Mouse (Mus musculus) neural tube, embryonic 11.5 days (tissue): ENCODE data around the gene Arhgap33. TPM values are rescaled to one million over a fixed set of nuclear protein-coding genes. Genes with fewer than 3 reads are reported as not detected.
A peak's percentile ranks its signal among the peaks of the same experiment; 100 is the strongest.

Source experiments
- ATAC-seq: fragments of 200-750 bp; cut with Nextera tagmentation; 2 replicates; pipeline ENCODE4 v1.8.0; 2017; ENCODE audit warnings: moderate number of reproducible peaks, mild to moderate bottlenecking, moderate TSS enrichment, moderate library complexity; ENCODE audit not compliant: insufficient read depth, low FRiP score, low TSS enrichment
- DNase-seq: peaks from one replicate; pipeline ENCODE4 v3.0.0-alpha.2; 2015; ENCODE audit warnings: low spot score
- H3K27ac ChIP-seq: fragments of 300-500 bp; sonication (generic); 2 replicates; pipeline ENCODE4 v1.5.1; 2014; ENCODE audit warnings: low read depth, mild to moderate bottlenecking, low read length
- H3K27me3 ChIP-seq: fragments of 300-500 bp; sonication (generic); 2 replicates; pipeline ENCODE4 v1.6.1; 2014; ENCODE audit warnings: mild to moderate bottlenecking, low read length, mixed read lengths; ENCODE audit not compliant: control insufficient read depth, insufficient read depth
- H3K36me3 ChIP-seq: fragments of 300-500 bp; sonication (generic); 2 replicates; pipeline ENCODE4 v1.6.1; 2014; ENCODE audit warnings: mild to moderate bottlenecking, low read length, moderate library complexity, mixed read lengths; ENCODE audit not compliant: control insufficient read depth, insufficient read depth
- H3K4me1 ChIP-seq: fragments of 300-500 bp; sonication (generic); 2 replicates; pipeline ENCODE4 v1.6.1; 2014; ENCODE audit warnings: low read length, mixed read lengths; ENCODE audit not compliant: control insufficient read depth, insufficient read depth
- H3K4me2 ChIP-seq: fragments of 300-500 bp; sonication (generic); 2 replicates; pipeline ENCODE4 v1.6.1; 2014; ENCODE audit warnings: low read depth, mild to moderate bottlenecking, moderate library complexity
- H3K4me3 ChIP-seq: fragments of 300-500 bp; sonication (generic); 2 replicates; pipeline ENCODE4 v1.5.1; 2014; ENCODE audit warnings: low read depth, low read length
- H3K9ac ChIP-seq: fragments of 300-500 bp; sonication (generic); 2 replicates; pipeline ENCODE4 v1.6.1; 2014; ENCODE audit warnings: mild to moderate bottlenecking, low read length
- H3K9me3 ChIP-seq: fragments of 300-500 bp; sonication (generic); 2 replicates; pipeline ENCODE4 v1.6.1; 2016; ENCODE audit warnings: low read length; ENCODE audit not compliant: control insufficient read depth
- WGBS: fragments of 180-500 bp; shearing (Covaris S2); extraction: QIAGEN DNeasy Blood & Tissue Kit; methylation state at CpG from one replicate; pipeline ENCODE4 v1.1.7; 2014; 5-methylcytosine and 5-hydroxymethylcytosine counted together
- polyA plus RNA-seq: library from polyadenylated mRNA; unstranded; fragments of >200 nt; fragmentation: Nextera tagmentation; extraction: Ambion mirVana; gene quantifications from 2 replicates; pipeline ENCODE4 v1.2.1, GENCODE M21; 2014

Arhgap33 gene
- polyA plus RNA-seq, 1 experiment from 2014 or later, result 48.8 TPM

DNA sequence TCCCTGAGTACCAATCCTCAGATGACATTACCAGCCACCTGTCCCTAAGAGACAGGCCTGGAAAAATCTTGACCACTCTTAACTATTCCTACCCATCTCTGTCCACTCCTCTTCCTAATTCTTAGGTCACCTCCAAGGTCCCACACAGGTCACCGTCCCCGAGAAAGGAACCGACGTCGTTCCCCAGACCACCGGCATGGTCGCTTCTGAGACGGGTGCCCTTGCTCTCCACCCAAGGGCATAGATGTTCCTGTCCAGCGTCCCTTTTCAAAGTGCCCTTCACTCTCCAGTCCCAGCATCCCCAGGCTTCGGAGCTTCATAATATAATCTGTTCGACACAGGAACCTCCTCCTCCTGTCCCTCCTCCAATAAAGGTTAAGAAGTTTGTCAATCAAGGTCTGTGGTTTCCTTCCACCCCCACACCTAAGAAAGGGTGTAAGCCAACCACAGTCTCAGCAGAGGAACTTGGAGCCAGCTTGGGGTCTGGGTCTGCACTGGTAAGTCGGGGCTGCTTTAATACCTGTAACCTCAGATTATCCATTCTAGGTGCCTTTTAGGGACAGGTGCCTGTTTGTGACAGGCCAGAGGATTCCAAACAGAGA is 30.2 kb upstream of the Arhgap33 start, which contains the start of gene Igflr1:
Igflr1 (plus strand) TSS at position 458 of the 602 bp plus-strand sequence.
- Histone ChIP-seq H3K36me3 (peaks cover 11% of the 10 kb centered on the region), H3K4me1 (peaks cover 6% of the 10 kb centered on the region; the same call in 1 of the 2 replicates), H3K9ac (no peak within 1 kb of the TSS), H3K27ac (no peak within 1 kb of the TSS), H3K4me2 (no peak within 1 kb of the TSS), H3K4me3 (0 out of 2 replicates have a peak within 1 kb of the TSS, but pooled peaks have one; percentile 80), H3K27me3 (no peaks in the 10 kb centered on the region), H3K9me3 (no peaks in the 10 kb centered on the region)
- no peak for ATAC-seq
- DNase-seq, result no peak
- WGBS, result 96% methylated on average over 12 of the region's 12 CpGs

DNA sequence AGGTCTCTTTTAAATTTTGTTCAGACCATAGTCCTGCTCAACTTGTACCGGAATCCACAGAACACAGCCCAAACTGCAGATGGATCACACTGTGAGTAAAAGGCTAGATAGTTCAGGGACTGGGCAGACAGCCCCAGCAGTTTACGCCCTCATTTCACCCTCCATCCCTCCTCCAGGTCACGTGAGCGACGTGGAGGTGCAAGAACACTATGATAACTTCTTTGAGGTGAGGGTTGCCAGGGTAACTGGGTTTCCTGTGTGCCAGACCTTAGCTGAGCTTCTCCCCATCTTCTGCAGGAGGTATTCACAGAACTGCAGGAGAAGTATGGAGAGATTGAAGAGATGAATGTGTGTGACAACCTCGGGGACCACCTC is 29.0 kb upstream of the Arhgap33 start:
- peak overlapping the region; percentile 80 for H3K4me3 ChIP-seq
- no peak overlapping the region for H3K27ac ChIP-seq
- H3K4me1 ChIP-seq, result peaks cover 6% of the 10 kb centered on the region; the same call in 1 of the 2 replicates
- H3K9me3 ChIP-seq, result no peaks in the 10 kb centered on the region
- 26% methylated on average over 6 of the region's 6 CpGs for WGBS
- DNase-seq, result no peak
- peak overlapping the region; percentile 79 for H3K9ac ChIP-seq
- peak overlapping the region; percentile 61 for H3K4me2 ChIP-seq
- ATAC-seq, result no peak
- peaks cover 3% of the 10 kb centered on the region for H3K36me3 ChIP-seq
- H3K27me3 ChIP-seq, result no peaks in the 10 kb centered on the region

DNA sequence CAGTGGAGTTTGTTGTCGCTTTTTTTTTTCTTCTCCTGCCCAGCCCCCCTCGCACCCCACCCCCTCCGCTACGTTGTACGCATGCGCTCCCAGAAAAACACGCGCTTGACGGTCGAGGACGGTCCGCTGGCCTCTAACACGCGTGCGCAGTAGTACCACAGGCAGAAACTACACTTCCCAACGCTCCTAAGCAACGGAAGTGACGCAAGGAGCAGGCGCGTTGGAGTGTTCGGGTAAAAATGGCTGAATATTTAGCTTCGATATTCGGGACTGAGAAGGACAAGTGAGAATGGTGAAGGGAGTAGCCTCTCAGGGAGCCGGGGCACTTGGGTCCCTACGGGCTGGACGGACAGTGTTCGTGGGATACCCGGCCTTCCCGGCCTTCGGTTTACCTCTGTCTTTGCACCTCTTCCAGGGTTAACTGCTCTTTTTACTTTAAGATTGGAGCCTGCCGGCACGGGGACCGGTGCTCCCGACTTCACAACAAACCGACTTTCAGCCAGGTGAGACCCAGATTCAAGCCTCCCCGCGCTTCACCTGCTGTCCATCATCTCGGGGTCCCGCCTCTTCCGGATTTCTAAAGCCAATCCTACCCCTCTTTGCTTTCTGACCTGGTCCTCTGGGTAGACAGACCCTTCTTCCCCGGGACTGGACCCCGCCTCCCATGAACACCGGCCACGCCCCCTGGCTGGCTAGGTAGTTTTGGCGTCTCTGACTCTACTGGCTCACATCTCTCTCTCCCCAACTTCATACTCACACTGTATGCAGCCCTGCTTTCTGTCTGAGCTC is 28.5 kb upstream of the Arhgap33 start, which contains the start of the genes U2af1l4, Gm49396 and Psenen:
U2af1l4 (plus strand) TSS at position 185 of the 789 bp plus-strand sequence.
Gm49396 (plus strand) TSS at position 228 of the 789 bp plus-strand sequence.
Psenen (minus strand) TSS at position 511 of the 789 bp plus-strand sequence.
- ATAC-seq (peak; percentile 79), DNase-seq (peak; percentile 97)
- Histone ChIP-seq H3K27me3 (no peaks in the 10 kb centered on the region), H3K27ac (peak within 1 kb of the TSS; percentile 90), H3K4me3 (peak within 1 kb of the TSS; percentile 80), H3K4me2 (peak within 1 kb of the TSS; percentile 83), H3K9ac (peak within 1 kb of the TSS; percentile 79), H3K4me1 (peaks cover 11% of the 10 kb centered on the region), H3K9me3 (no peaks in the 10 kb centered on the region), H3K36me3 (peaks cover 3% of the 10 kb centered on the region)
- WGBS, result under 1% methylated on average over 45 of the region's 45 CpGs

DNA sequence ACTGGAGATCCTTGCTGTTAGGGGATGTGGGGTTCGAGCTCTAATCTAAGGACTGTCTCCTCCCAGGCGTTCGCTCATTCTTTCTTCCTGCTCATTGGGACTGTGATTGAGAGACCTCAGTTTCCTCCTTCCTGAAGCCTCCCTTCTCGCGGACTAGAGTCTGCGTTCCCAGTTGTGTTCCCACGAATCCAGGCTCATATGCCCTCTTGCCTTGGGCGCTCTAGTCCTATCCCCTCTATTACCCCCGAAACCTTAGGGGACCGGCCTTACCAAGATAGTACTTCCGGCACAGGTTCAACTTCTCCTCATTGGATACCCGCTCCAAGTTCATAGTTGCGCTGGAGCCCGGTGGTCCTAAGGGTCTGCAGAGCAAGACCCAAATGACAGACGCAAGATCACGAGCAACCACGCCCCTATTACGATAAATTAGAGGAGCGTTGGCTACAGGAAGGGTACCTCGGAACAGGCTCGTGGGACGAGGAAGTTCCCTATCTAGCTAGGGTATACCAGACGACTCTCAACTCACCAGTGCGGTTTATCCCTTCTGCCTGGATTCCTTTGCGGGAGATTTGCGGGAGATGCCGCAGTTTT is 27.8 kb upstream of the Arhgap33 start:
- 3% methylated on average over 27 of the region's 27 CpGs for WGBS
- H3K4me1 ChIP-seq, result peaks cover 11% of the 10 kb centered on the region
- H3K9ac ChIP-seq, result peak overlapping the region; percentile 52
- H3K4me2 ChIP-seq, result peak overlapping the region; percentile 83
- peak overlapping the region; percentile 80 for H3K4me3 ChIP-seq
- H3K9me3 ChIP-seq, result no peaks in the 10 kb centered on the region
- H3K27ac ChIP-seq, result 0 out of 2 replicates have a peak overlapping the region, but pooled peaks have one; percentile 11
- no peaks in the 10 kb centered on the region for H3K36me3 ChIP-seq
- H3K27me3 ChIP-seq, result no peaks in the 10 kb centered on the region
- ATAC-seq, result no peak
- DNase-seq, result peak; percentile 25

DNA sequence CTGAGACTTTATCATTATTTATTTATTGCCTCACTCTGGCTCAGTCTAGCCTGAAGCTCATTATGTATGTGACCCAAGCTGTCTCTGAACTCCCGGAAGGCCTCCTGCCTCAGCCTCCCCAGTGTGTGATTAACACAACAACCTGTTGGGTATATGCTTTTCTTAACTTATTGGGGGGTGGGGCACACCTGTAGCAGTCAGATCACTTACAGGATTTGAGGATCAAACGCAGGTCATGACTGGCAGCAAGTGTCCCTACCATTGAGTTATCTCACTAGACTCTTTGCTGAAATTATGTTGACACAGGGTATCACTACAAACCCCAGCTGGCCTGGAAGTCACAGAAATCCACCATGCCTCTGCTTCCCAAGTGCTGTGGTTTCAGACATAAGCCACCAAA is 25.4 kb upstream of the Arhgap33 start:
- 66% methylated on average over 2 of the region's 2 CpGs for WGBS
- Histone ChIP-seq H3K9ac (no peak overlapping the region), H3K9me3 (no peaks in the 10 kb centered on the region), H3K4me3 (no peak overlapping the region), H3K4me1 (peaks cover 11% of the 10 kb centered on the region), H3K27ac (no peak overlapping the region), H3K4me2 (no peak overlapping the region), H3K36me3 (peaks cover 10% of the 10 kb centered on the region), H3K27me3 (no peaks in the 10 kb centered on the region)
- no peak for ATAC-seq
- no peak for DNase-seq

DNA sequence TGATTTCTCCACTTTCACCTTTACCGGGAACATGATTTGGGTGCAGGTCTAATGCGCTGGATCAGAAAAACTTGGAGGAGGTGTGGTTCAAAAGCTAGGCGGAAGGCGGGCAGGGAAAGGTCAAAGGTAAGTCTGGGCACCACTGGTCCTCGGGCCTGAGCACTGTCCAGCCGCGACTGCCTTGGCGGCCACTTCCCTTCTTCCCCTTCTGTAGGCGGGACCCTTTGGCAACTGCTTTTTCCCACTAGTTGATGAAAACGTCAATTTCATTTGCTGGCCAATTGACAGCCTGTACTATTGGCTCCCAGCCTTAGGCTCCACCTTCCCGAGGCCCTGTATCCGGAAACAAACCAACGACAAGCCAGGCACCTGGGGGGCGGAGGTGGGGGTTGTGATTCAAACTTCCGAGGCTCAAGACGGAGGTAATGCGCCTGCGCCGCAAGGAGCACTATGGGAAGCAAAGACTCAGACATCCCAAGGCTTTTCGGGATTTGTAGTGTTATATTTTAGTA is 24.6 kb upstream of the Arhgap33 start, which contains the start of gene Lin37:
Lin37 (minus strand) TSS at position 396 of the 512 bp plus-strand sequence.
- ATAC-seq (peak; percentile 84), DNase-seq (peak; percentile 96)
- no peak within 1 kb of the TSS for H3K27ac ChIP-seq
- WGBS, result under 1% methylated on average over 20 of the region's 20 CpGs
- no peaks in the 10 kb centered on the region for H3K27me3 ChIP-seq
- H3K9ac ChIP-seq, result peak within 1 kb of the TSS; percentile 52
- H3K4me2 ChIP-seq, result peak within 1 kb of the TSS; percentile 90
- peaks cover 15% of the 10 kb centered on the region for H3K36me3 ChIP-seq
- H3K4me1 ChIP-seq, result peaks cover 11% of the 10 kb centered on the region
- no peaks in the 10 kb centered on the region for H3K9me3 ChIP-seq
- H3K4me3 ChIP-seq, result peak within 1 kb of the TSS; percentile 49

DNA sequence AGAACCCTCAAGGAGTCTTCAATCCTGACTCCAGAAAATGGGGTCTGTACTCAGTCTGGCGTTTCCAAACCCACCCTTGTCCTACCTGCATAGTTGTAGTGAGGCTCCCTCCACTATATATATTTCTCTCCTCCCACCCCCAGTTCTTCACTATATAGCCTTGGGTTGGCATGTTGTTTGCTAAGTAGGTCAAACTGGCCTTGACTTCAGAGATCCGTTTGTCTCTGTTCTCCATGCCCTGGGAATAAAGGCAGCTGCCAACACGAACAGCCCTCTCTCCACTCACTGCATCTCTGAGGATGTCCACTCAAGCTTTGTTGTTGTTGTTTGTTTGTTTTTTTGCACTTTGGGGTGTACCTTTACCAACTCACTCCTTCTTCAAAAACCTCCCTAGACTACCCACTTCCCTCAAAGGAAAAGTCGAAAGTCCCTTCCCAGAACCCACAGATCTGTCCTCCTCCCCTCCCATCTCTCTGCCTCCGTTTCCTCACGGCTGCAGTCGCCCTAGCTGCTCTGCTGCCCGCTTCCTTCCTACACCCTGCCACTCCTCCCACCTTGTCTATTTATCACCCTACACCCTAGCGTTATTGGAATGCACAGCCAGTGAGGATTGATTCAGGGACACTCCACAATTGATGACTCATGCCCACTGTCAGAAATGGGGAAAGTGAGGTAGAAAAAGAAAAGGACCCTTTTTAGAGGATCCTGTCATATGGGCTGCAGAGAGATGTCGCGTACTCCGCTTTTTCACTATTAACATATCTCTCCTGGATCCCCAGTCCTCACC is 24.0 kb upstream of the Arhgap33 start:
- WGBS, result 19% methylated on average over 12 of the region's 12 CpGs
- peaks cover 9% of the 10 kb centered on the region for H3K4me1 ChIP-seq
- H3K9me3 ChIP-seq, result no peaks in the 10 kb centered on the region
- peaks cover 16% of the 10 kb centered on the region for H3K36me3 ChIP-seq
- DNase-seq (no peak), ATAC-seq (no peak)
- peak overlapping the region; percentile 52 for H3K9ac ChIP-seq
- no peak overlapping the region for H3K27ac ChIP-seq
- H3K27me3 ChIP-seq, result no peaks in the 10 kb centered on the region
- peak overlapping the region; percentile 90 for H3K4me2 ChIP-seq
- peak overlapping the region; percentile 49 for H3K4me3 ChIP-seq
